Mouse (Mus musculus) C2C12 (cell line): ENCODE results near the gene Zfhx3. TPM values are rescaled to one million over a fixed set of nuclear protein-coding genes. Genes with fewer than 3 reads are reported as not detected.

Experiments
- H3K27me3 ChIP-seq: one replicate; pipeline ENCODE4 v1.6.1; 2011; ENCODE audit not compliant: control insufficient read depth, insufficient read depth, insufficient read length
- H3K36me3 ChIP-seq: one replicate; pipeline ENCODE4 v1.6.1; 2011; ENCODE audit not compliant: control insufficient read depth, insufficient read depth
- H3K4me3 ChIP-seq: one replicate; pipeline ENCODE4 v1.5.1; 2011; ENCODE audit warnings: mild to moderate bottlenecking, control low read depth; ENCODE audit not compliant: poor library complexity, insufficient read depth, severe bottlenecking
- H3K79me2 ChIP-seq: one replicate; pipeline ENCODE4 v1.6.1; 2011; ENCODE audit not compliant: control insufficient read depth, insufficient read depth
- H3K79me3 ChIP-seq: one replicate; pipeline ENCODE4 v1.6.1; 2011; ENCODE audit warnings: low read depth, control low read depth
- H3ac ChIP-seq: one replicate; pipeline ENCODE3; 2011; ENCODE audit warnings: low read depth; ENCODE audit not compliant: control insufficient read depth, insufficient read length
- CEBPB ChIP-seq: IDR thresholded peaks from one replicate; pipeline ENCODE4 v1.6.1; 2011; ENCODE audit warnings: low read depth, mild to moderate bottlenecking, control low read depth, moderate library complexity
- CTCF ChIP-seq: IDR thresholded peaks from one replicate; pipeline ENCODE4 v1.5.1; 2011; ENCODE audit not compliant: control insufficient read depth, insufficient read depth, insufficient read length
- FOSL1 ChIP-seq: IDR thresholded peaks from one replicate; pipeline ENCODE4 v1.8.0; 2011; ENCODE audit warnings: mild to moderate bottlenecking, low read length; ENCODE audit not compliant: poor library complexity, insufficient read depth, severe bottlenecking
- MAX ChIP-seq: IDR thresholded peaks from one replicate; pipeline ENCODE4 v1.6.1; 2011; ENCODE audit warnings: mild to moderate bottlenecking, control low read depth
- MYOD1 ChIP-seq: IDR thresholded peaks from one replicate; pipeline ENCODE4 v1.6.1; 2011; ENCODE audit warnings: low read depth; ENCODE audit not compliant: control insufficient read depth, insufficient read length
- MYOG ChIP-seq: IDR thresholded peaks from one replicate; pipeline ENCODE4 v1.6.1; 2011; ENCODE audit not compliant: control insufficient read depth, insufficient read length; ENCODE audit errors: extremely low read depth
- USF1 ChIP-seq: IDR thresholded peaks from one replicate; pipeline ENCODE4 v1.6.1; 2011; ENCODE audit warnings: low read depth, mild to moderate bottlenecking, control low read depth, moderate library complexity
- polyA plus RNA-seq: library from polyadenylated mRNA; unstranded; fragments of >200 nt; fragmentation: generic; extraction: Trizol; gene quantifications from one replicate; pipeline ENCODE4 v1.2.1, GENCODE M21; 2012; ENCODE audit warnings: missing spikeins

Gene Zfhx3
- polyA plus RNA-seq, 1 experiment, result 4.3 TPM

DNA sequence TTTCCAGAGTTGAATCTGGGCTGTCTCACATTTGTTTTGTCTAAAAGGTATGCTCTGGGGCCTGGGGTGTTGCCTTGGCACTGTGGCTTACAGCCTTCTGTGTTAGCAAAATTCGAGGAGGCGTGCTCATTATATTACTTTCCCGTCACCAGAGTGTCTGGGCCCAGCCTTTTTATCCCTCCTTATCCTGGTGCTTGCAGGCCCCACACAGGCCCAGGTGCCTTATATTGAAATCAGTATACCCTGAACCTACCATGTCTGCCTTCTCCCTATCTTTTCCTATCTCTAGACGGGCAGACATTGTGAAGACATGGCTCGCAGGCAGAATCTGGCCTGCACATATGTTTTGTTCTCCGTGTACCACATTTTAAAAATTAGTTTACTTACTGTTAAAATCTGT lies 797.1 kb downstream of the Zfhx3 start:
- TF ChIP-seq CTCF, result no peak
- no peak for TF ChIP-seq USF1
- TF ChIP-seq MYOG, result no peak
- no peak for TF ChIP-seq CEBPB
- TF ChIP-seq MAX, result no peak
- no peak for TF ChIP-seq MYOD1
- no peak for TF ChIP-seq FOSL1
- Histone ChIP-seq H3K4me3 (no peak overlapping the region), H3K36me3 (peaks cover 5% of the 10 kb centered on the region), H3K79me2 (peaks cover 100% of the 10 kb centered on the region), H3K79me3 (peaks cover 93% of the 10 kb centered on the region), H3K27me3 (no peaks in the 10 kb centered on the region), H3ac (no peak overlapping the region)

DNA sequence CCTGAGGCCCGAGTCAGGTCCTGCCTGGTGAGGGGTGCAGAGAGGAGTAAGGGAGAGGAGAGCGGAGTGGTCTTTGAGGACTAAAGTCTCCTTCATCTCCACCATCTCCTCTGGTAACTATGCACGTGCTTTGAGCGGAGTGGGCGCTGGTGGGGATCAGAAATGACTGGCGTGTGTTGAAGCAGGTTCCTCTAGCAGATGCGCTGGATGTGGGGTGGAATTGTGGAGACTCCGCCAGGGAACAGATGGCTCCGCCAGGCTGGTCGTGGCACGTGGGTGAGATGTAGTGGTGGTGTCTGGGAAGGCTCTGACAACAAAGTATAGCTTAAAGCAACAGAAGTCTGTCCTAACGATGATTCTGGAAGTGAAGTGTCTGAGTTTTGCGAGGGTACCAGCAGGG lies 798.0 kb downstream of the Zfhx3 start:
- H3K27me3 ChIP-seq, result no peaks in the 10 kb centered on the region
- H3K79me3 ChIP-seq, result peaks cover 93% of the 10 kb centered on the region
- peaks cover 5% of the 10 kb centered on the region for H3K36me3 ChIP-seq
- H3K79me2 ChIP-seq, result peaks cover 100% of the 10 kb centered on the region
- H3ac ChIP-seq, result no peak overlapping the region
- H3K4me3 ChIP-seq, result no peak overlapping the region
- no peak for TF ChIP-seq MYOD1
- no peak for TF ChIP-seq CTCF
- TF ChIP-seq MYOG, result no peak
- TF ChIP-seq USF1, result no peak
- no peak for TF ChIP-seq FOSL1
- TF ChIP-seq CEBPB, result no peak
- TF ChIP-seq MAX, result no peak

DNA sequence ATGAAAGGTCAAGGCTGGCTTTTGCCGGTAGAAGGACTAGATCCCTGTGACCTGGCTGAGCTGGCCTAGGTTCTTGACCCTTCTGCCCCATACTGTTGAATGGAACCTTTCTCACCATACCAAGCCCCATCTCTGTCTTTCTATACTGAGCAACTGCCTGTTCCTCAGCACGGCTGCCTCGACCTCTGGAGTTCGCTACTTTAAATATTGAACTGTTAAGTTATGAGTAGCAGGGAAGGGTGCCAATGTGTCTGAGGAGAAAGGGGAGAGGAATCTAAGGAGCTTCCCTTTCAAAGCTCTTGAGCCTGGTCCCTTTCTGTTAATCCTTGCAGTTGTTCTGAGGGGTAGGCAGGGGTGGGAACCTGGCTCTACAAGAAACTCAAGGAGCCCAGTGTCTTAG lies 799.2 kb downstream of the Zfhx3 start:
- H3K4me3 ChIP-seq, result no peak overlapping the region
- peaks cover 93% of the 10 kb centered on the region for H3K79me3 ChIP-seq
- no peak overlapping the region for H3ac ChIP-seq
- no peak for TF ChIP-seq CTCF
- no peak for TF ChIP-seq FOSL1
- TF ChIP-seq MAX, result no peak
- TF ChIP-seq USF1, result no peak
- no peak for TF ChIP-seq CEBPB
- TF ChIP-seq MYOD1, result no peak
- no peak for TF ChIP-seq MYOG
- peaks cover 100% of the 10 kb centered on the region for H3K79me2 ChIP-seq
- H3K27me3 ChIP-seq, result no peaks in the 10 kb centered on the region
- peaks cover 5% of the 10 kb centered on the region for H3K36me3 ChIP-seq

DNA sequence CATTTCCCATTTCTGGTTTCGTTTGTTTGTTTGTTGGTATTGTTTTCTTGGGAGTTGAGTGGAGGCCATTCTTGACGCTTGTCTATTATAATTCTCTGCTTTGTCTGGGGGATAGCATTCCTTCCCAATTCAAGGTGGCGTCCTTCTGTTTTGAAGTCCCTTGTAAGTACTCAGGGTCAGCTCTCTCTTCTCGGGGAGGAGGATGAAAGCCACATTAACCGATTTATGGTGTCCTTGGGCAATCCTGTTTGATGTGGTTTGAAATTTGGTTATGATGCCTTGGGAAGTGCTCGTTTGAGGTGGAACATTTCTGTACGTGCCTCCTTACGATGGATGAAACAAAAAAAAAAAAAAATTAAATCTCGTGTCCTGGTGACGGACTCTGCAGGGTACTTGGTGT lies 800.0 kb downstream of the Zfhx3 start:
- H3K36me3 ChIP-seq, result peaks cover 5% of the 10 kb centered on the region
- no peak overlapping the region for H3ac ChIP-seq
- H3K27me3 ChIP-seq, result no peaks in the 10 kb centered on the region
- peaks cover 92% of the 10 kb centered on the region for H3K79me3 ChIP-seq
- H3K4me3 ChIP-seq, result no peak overlapping the region
- H3K79me2 ChIP-seq, result peaks cover 100% of the 10 kb centered on the region
- TF ChIP-seq MAX, result no peak
- TF ChIP-seq FOSL1, result no peak

DNA sequence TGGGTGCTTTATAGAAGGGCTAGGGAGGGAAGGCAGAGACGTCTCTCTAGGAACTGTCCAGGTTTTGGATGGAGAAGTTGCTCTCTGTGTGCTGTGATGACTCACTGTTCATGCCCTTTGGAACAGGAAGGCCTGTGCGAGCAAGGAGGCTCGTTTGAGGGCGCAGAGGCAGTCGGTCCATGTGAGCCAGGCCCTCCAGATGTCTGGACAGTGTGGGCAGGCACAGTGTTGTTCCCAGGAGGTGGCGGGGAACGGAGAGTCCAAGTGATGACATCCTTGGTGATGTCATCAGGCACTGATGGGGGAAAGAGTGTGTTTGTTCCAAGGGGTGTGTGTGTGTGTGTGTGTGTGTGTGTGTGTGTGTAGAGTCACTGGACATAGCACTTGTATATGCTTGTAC lies 800.8 kb downstream of the Zfhx3 start:
- no peaks in the 10 kb centered on the region for H3K27me3 ChIP-seq
- TF ChIP-seq CEBPB (no peak), MAX (no peak), MYOD1 (no peak), FOSL1 (no peak), USF1 (no peak), CTCF (no peak), MYOG (no peak)
- H3K36me3 ChIP-seq, result peaks cover 5% of the 10 kb centered on the region
- peaks cover 89% of the 10 kb centered on the region for H3K79me3 ChIP-seq
- H3ac ChIP-seq, result no peak overlapping the region
- H3K4me3 ChIP-seq, result no peak overlapping the region
- H3K79me2 ChIP-seq, result peaks cover 100% of the 10 kb centered on the region

DNA sequence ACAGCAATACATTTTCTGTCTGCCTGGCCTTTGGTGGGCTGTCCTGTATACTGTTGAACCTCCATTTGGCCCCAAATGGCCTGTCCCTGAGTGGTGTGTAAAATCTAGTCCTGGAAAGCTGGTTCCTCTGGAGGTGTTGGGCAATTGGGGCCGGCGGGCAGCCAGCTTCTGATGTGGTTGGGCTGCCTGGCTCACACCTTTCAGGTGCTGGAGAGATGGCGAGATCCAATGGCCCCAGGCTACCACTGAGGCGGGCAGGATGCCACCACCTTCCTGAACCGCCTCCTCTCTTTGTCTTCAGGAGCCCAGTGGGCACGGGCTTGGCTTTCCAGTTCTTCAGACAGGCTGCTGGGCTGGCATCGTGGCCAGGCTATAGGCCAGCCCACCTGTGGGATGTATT lies 803.1 kb downstream of the Zfhx3 start:
- Histone ChIP-seq H3K27me3 (no peaks in the 10 kb centered on the region), H3ac (no peak overlapping the region), H3K79me2 (peaks cover 100% of the 10 kb centered on the region), H3K36me3 (peaks cover under 1% of the 10 kb centered on the region), H3K4me3 (no peak overlapping the region), H3K79me3 (peaks cover 81% of the 10 kb centered on the region)
- TF ChIP-seq CEBPB (no peak), CTCF (no peak), MAX (no peak), FOSL1 (no peak), MYOD1 (no peak), USF1 (no peak), MYOG (no peak)
